Mouse (Mus musculus) spleen, adult 2 months (tissue): ENCODE data around the gene Psmd3.

Experiments
- CTCF ChIP-seq: fragments of 200-500 bp; IDR thresholded peaks from 2 replicates; pipeline ENCODE4 v1.5.1; 2011; ENCODE audit warnings: mild to moderate bottlenecking, inconsistent platforms; ENCODE audit not compliant: insufficient read depth, insufficient read length, insufficient replicate concordance; ENCODE audit errors: extremely low read depth
- POLR2A ChIP-seq: fragments of 200-500 bp; IDR thresholded peaks from 2 replicates; pipeline ENCODE4 v1.6.1; 2011; ENCODE audit warnings: low read depth, low read length, inconsistent platforms

DNA sequence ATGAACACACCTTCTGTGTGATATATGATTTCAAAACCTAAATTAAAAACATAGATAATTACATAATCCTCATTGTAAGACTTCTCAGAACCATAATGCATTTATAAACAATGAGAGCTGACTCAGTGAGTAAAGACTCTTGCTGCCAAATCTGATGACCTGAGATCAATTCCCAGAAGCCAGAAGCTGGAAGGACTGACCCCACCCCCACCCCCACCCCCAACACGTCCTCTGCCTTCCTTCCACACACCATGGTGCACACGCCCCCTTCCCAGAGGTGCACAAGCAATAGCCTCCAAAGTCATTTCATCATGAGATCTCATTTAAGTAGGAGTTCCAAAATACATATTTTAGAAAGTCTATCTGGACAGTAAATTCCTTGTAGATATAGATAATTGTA, 38.4 kb downstream of the Psmd3 start:
- no peak for TF ChIP-seq CTCF
- TF ChIP-seq POLR2A, result no peak
